Mouse (Mus musculus) stomach, postnatal 0 days (tissue): Measurements from ENCODE around the gene Mtrex. TPM values are rescaled to one million over a fixed set of nuclear protein-coding genes. Genes with fewer than 3 reads are reported as not detected.
A peak's percentile ranks its signal among the peaks of the same experiment; 100 is the strongest.

Experiments
- ATAC-seq: fragments of 200-750 bp; cut with Nextera tagmentation; 2 replicates; pipeline ENCODE4 v1.8.0; 2017; ENCODE audit not compliant: low FRiP score, low TSS enrichment
- DNase-seq: peaks from one replicate; pipeline ENCODE4 v3.0.0-alpha.2; 2016; ENCODE audit warnings: low spot score
- H3K27ac ChIP-seq: fragments of 300-500 bp; sonication (generic); replicated peaks from 2 replicates; pipeline ENCODE4 v1.5.1; 2014; ENCODE audit warnings: mild to moderate bottlenecking, control low read depth
- H3K27me3 ChIP-seq: fragments of 300-500 bp; sonication (generic); 2 replicates; pipeline ENCODE4 v1.6.1; 2014; ENCODE audit warnings: low read length; ENCODE audit not compliant: control insufficient read depth, insufficient read depth
- H3K36me3 ChIP-seq: fragments of 300-500 bp; sonication (generic); 2 replicates; pipeline ENCODE4 v1.6.1; 2014; ENCODE audit warnings: low read length, mixed read lengths; ENCODE audit not compliant: control insufficient read depth, insufficient read depth
- H3K4me1 ChIP-seq: fragments of 300-500 bp; sonication (generic); replicated peaks from 2 replicates; pipeline ENCODE4 v1.6.1; 2014; ENCODE audit warnings: antibody characterized with exemption; ENCODE audit not compliant: control insufficient read depth, insufficient read depth
- H3K4me2 ChIP-seq: fragments of 300-500 bp; sonication (generic); replicated peaks from 2 replicates; pipeline ENCODE4 v1.6.1; 2014; ENCODE audit warnings: low read depth, mild to moderate bottlenecking, control low read depth, moderate library complexity
- H3K4me3 ChIP-seq: fragments of 300-500 bp; sonication (generic); 2 replicates; pipeline ENCODE4 v1.5.1; 2014; ENCODE audit warnings: low read depth, low read length, control low read depth
- H3K9ac ChIP-seq: fragments of 300-500 bp; sonication (generic); 2 replicates; pipeline ENCODE4 v1.6.1; 2014; ENCODE audit warnings: mild to moderate bottlenecking, low read length, control low read depth, mixed read lengths
- H3K9me3 ChIP-seq: fragments of 300-500 bp; sonication (generic); 2 replicates; pipeline ENCODE4 v1.6.1; 2016; ENCODE audit warnings: low read length; ENCODE audit not compliant: control insufficient read depth
- CTCF ChIP-seq: IDR thresholded peaks from 2 replicates; pipeline ENCODE4 v1.5.1; 2016; ENCODE audit warnings: antibody characterized with exemption, low read depth, mild to moderate bottlenecking, moderate library complexity
- EP300 ChIP-seq: optimal IDR thresholded peaks from 2 replicates; pipeline ENCODE3; 2016; ENCODE audit warnings: antibody characterized with exemption
- WGBS: fragments of 180-500 bp; shearing (Covaris S2); extraction: QIAGEN DNeasy Blood & Tissue Kit; methylation state at CpG from one replicate; pipeline ENCODE4 v1.1.7; 2014; 5-methylcytosine and 5-hydroxymethylcytosine counted together
- polyA plus RNA-seq: library from polyadenylated mRNA; unstranded; fragments of >200 nt; fragmentation: Nextera tagmentation; extraction: Ambion mirVana; gene quantifications from 2 replicates; pipeline ENCODE4 v1.2.1, GENCODE M21; 2015

Gene Mtrex
- polyA plus RNA-seq, 1 experiment from 2014 or later = 21.5 TPM

DNA sequence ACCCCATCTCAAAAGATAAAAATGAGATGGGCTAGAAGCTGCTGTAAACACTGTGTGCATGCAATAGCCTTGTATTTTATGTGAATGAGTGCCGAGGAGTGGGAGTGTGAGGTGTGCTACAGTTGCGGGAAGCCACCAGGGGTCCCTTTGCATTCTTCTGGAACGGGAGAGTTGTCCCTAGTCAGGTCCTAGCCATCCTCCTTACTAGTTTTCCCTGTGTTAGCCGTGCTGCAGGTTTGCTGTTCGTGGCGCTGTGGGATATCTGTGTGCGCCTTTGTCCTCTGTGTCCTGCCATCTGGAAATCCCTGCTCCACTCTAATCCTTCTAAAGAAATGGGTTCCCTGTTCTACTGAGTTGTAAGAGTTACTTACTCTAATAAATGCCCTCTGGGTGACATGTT is 69.3 kb downstream of the Mtrex start:
- Histone ChIP-seq H3K27ac (no peak overlapping the region), H3K4me3 (no peak overlapping the region), H3K36me3 (peaks cover 9% of the 10 kb centered on the region; the same call in 1 of the 2 replicates), H3K4me2 (no peak overlapping the region), H3K4me1 (no peaks in the 10 kb centered on the region), H3K9ac (no peak overlapping the region), H3K27me3 (no peaks in the 10 kb centered on the region), H3K9me3 (no peaks in the 10 kb centered on the region)
- DNase-seq (no peak), ATAC-seq (no peak)
- WGBS = 85% methylated on average over 7 of the region's 7 CpGs
- TF ChIP-seq EP300 (no peak), CTCF (no peak)

DNA sequence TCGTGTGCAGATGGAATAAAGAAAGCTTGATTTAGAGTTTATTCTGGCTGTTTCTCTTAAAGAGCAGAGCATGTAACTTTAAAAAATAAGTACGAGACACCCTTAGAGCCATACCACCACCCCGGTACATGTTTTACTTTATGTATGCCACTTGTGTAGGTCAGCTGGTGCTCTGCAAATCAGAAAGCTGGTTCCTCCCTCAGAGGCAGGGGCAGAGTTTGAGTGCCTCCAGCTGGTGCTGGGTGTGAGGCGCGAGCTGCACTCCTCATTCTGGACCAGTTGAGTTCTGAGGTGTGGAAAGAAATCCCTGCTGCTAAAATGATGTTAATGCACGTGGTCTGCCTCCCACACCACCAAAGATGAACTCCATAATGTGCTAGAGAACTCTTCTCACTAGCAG is 72.8 kb downstream of the Mtrex start:
- Histone ChIP-seq H3K27ac (no peak overlapping the region), H3K36me3 (peaks cover 4% of the 10 kb centered on the region; the same call in 1 of the 2 replicates), H3K27me3 (no peaks in the 10 kb centered on the region), H3K4me2 (no peak overlapping the region), H3K4me1 (no peaks in the 10 kb centered on the region), H3K9ac (no peak overlapping the region), H3K4me3 (no peak overlapping the region), H3K9me3 (no peaks in the 10 kb centered on the region)
- DNase-seq (no peak), ATAC-seq (no peak)
- WGBS = 71% methylated on average over 6 of the region's 6 CpGs
- TF ChIP-seq EP300 = no peak
- peak; percentile 48 for TF ChIP-seq CTCF

DNA sequence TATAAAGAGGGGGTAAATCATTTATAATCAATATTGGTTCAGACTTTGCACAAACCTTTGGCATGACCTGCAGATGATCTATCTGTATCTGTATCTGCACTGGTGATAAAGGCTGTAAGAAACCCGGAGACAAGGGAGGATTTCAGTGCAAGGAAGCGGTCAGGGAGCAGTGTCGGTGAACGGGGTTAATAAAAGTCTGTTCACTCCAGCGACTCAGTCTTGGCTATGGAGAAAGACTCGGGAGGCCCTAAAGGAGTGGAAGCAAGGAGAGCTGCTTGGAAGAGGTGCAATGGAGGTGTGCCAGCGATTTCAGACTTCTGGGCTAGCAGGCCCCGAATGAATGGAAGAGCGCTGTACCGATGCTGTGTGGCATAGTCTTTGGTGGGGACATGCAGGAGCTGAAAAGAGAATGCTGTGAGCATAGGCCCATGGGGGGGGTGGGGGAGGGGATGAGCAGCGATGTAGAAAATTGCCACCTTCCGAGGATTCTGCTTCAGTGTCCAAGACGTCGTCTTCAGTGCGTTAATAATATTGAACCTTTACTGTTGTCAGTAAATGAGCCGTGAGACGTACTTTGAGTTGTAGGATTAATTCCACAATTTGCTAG is 73.4 kb downstream of the Mtrex start:
- peaks cover 4% of the 10 kb centered on the region; the same call in 1 of the 2 replicates for H3K36me3 ChIP-seq
- DNase-seq (no peak), ATAC-seq (no peak)
- no peak overlapping the region for H3K4me2 ChIP-seq
- H3K9me3 ChIP-seq = no peaks in the 10 kb centered on the region
- no peak overlapping the region for H3K27ac ChIP-seq
- no peak overlapping the region for H3K9ac ChIP-seq
- H3K27me3 ChIP-seq = no peaks in the 10 kb centered on the region
- no peak overlapping the region for H3K4me3 ChIP-seq
- TF ChIP-seq EP300 = no peak
- H3K4me1 ChIP-seq = no peaks in the 10 kb centered on the region
- WGBS = 81% methylated on average over 17 of the region's 17 CpGs

DNA sequence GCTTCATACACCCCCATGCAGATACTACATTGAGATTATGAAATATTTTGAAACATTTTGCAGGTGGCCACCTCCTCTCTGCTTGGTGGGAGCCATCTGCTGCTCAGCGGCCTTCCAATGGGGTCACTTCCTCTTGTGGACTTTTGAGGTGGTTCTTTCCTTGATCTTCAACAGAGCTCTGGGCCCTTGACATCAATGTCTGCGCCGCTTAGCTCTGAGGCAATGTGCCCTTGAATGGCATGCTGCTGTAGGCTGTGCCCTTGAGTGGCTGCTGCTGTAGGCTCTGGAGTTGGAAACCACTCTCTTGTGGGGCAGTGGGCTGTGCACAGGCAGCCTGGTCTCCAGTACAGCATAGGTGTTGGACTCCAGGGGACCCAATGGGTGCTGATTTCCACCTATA is 81.3 kb downstream of the Mtrex start:
- Histone ChIP-seq H3K27me3 (no peaks in the 10 kb centered on the region), H3K27ac (no peak overlapping the region), H3K4me2 (no peak overlapping the region), H3K4me1 (no peaks in the 10 kb centered on the region), H3K9me3 (no peaks in the 10 kb centered on the region), H3K9ac (no peak overlapping the region), H3K36me3 (0 out of 2 replicates have a peak, but pooled peaks cover 10% of the 10 kb centered on the region), H3K4me3 (no peak overlapping the region)
- TF ChIP-seq CTCF (no peak), EP300 (no peak)
- ATAC-seq = no peak
- DNase-seq = no peak
- WGBS = 96% methylated on average over 3 of the region's 3 CpGs

DNA sequence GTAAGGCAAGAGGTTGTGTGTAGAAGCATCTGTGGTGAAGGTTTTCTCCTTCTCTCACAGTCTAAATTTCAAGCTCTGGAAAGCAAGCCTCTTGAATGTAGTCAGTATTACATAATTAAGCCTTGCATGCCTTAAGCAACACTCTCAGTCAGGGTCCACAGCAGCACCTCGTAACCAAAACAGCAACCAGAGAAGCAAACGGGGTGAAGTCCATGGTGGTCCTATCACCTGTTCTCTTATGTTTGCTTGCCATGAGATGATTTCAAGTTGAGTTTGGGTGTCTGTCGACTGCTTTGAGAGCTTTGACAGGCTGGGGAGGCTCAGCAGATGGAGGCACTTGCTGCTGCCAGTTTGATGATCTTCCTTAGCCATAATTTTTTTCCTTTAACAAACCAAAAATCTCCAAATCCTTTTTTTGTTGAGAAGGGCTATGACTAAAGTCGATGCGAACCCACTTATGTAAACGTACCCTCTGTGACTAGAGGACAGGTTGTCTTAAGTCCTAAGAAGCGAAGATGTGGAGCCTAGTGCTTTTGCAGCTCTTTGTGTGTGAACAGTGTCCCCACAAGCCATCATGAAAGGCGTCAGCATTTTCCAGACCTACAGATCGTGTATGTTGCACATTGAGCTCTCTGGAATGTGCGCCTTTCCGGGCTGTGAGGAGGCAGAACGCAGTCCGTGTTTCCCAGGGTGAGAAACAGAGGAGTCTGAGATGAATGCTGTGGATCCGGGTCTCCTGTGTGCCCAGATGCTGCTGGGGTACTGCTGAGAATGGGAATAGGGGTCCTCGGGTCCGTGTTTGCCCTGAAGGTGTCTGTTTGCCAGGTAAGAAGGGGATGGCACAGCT is 86.7 kb downstream of the Mtrex start:
- ATAC-seq (no peak), DNase-seq (no peak)
- Histone ChIP-seq H3K4me3 (no peak overlapping the region), H3K27me3 (no peaks in the 10 kb centered on the region), H3K9me3 (no peaks in the 10 kb centered on the region), H3K36me3 (0 out of 2 replicates have a peak, but pooled peaks cover 9% of the 10 kb centered on the region), H3K9ac (no peak overlapping the region), H3K27ac (no peak overlapping the region), H3K4me1 (no peaks in the 10 kb centered on the region), H3K4me2 (no peak overlapping the region)
- 84% methylated on average over 16 of the region's 16 CpGs for WGBS
- TF ChIP-seq EP300 (no peak), CTCF (no peak)

DNA sequence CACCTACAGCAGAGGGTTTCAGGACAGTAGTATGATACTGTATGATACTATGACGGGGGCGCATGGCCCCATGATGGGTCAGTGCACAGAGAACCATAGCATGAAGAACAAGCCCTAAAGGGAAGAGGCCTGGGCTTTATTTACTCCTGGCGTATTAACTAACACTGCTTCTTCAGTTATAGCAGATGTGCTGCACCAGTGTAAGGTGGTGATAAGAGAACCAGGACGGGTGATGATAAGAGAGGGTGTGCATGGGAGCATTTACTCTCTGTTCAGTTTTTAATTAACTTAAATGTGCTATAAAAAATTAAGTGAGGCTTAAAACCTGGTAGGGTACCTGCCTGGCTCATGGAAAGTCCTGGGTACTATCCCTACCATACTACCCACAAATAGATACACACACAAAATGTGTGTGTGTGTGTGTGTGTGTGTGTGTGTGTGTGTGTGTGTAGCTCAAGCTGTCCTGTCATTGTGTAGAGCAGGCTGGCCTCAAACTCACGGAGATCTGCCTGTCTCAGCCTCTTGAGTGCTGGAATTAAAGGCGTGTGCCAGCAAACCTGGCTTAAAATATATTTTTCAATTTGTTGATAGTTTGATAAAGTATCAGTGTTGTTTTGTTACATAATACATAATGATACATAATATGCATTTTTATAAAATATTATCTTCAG is 88.5 kb downstream of the Mtrex start:
- no peak overlapping the region for H3K4me2 ChIP-seq
- 92% methylated on average over 6 of the region's 6 CpGs for WGBS
- no peak for DNase-seq
- ATAC-seq = no peak
- no peak overlapping the region for H3K9ac ChIP-seq
- no peak overlapping the region for H3K27ac ChIP-seq
- TF ChIP-seq CTCF (no peak), EP300 (no peak)
- no peaks in the 10 kb centered on the region for H3K27me3 ChIP-seq
- H3K4me1 ChIP-seq = no peaks in the 10 kb centered on the region
- no peak overlapping the region for H3K4me3 ChIP-seq
- no peaks in the 10 kb centered on the region for H3K9me3 ChIP-seq
- no peaks in the 10 kb centered on the region for H3K36me3 ChIP-seq
